Mouse (Mus musculus) heart, postnatal 0 days (tissue): ENCODE results near the gene Il6. TPM values are rescaled to one million over a fixed set of nuclear protein-coding genes. Genes with fewer than 3 reads are reported as not detected.
"Not testable (repeated sequence)": the region's sequence is repeated elsewhere in the genome, so short reads cannot be mapped to it uniquely, and the experiment has no call there.

Experiments
- ATAC-seq: fragments of 200-750 bp; cut with Nextera tagmentation; 2 replicates; pipeline ENCODE4 v1.8.0; 2017; ENCODE audit warnings: low read depth, moderate number of reproducible peaks, moderate library complexity; ENCODE audit not compliant: insufficient read depth
- DNase-seq: peaks from one replicate; pipeline ENCODE4 v3.0.0-alpha.2; 2016; ENCODE audit warnings: low spot score
- H3K27ac ChIP-seq: fragments of 300-500 bp; sonication (generic); 2 replicates; pipeline ENCODE4 v1.5.1; 2014; ENCODE audit warnings: low read depth, mild to moderate bottlenecking
- H3K27me3 ChIP-seq: fragments of 300-500 bp; sonication (generic); 2 replicates; pipeline ENCODE4 v1.6.1; 2014; ENCODE audit warnings: low read length, mixed read lengths; ENCODE audit not compliant: control insufficient read depth, insufficient read depth
- H3K36me3 ChIP-seq: fragments of 300-500 bp; sonication (generic); replicated peaks from 2 replicates; pipeline ENCODE4 v1.6.1; 2014; ENCODE audit warnings: low read length, mixed read lengths; ENCODE audit not compliant: control insufficient read depth, insufficient read depth
- H3K4me1 ChIP-seq: fragments of 300-500 bp; sonication (generic); 2 replicates; pipeline ENCODE4 v1.6.1; 2014; ENCODE audit warnings: antibody characterized with exemption; ENCODE audit not compliant: control insufficient read depth, insufficient read depth
- H3K4me2 ChIP-seq: fragments of 300-500 bp; sonication (generic); 2 replicates; pipeline ENCODE4 v1.6.1; 2014; ENCODE audit warnings: low read depth, mild to moderate bottlenecking, low read length, moderate library complexity
- H3K4me3 ChIP-seq: fragments of 300-500 bp; sonication (generic); 2 replicates; pipeline ENCODE4 v1.5.1; 2014; ENCODE audit warnings: low read depth, low read length
- H3K9ac ChIP-seq: fragments of 300-500 bp; sonication (generic); replicated peaks from 2 replicates; pipeline ENCODE4 v1.6.1; 2014; ENCODE audit warnings: low read depth, low read length, mixed read lengths
- H3K9me3 ChIP-seq: fragments of 300-500 bp; sonication (generic); replicated peaks from 2 replicates; pipeline ENCODE4 v1.6.1; 2016; ENCODE audit warnings: low read length; ENCODE audit not compliant: control insufficient read depth
- CTCF ChIP-seq: IDR thresholded peaks from 2 replicates; pipeline ENCODE4 v1.5.1; 2016; ENCODE audit warnings: antibody characterized with exemption, control low read depth, low read depth
- EP300 ChIP-seq: IDR thresholded peaks from 2 replicates; pipeline ENCODE4 v1.6.1; 2016; ENCODE audit warnings: antibody characterized with exemption, low read depth
- WGBS: fragments of 180-500 bp; shearing (Covaris S2); extraction: QIAGEN DNeasy Blood & Tissue Kit; methylation state at CpG from one replicate; pipeline ENCODE4 v1.1.7; 2014; 5-methylcytosine and 5-hydroxymethylcytosine counted together
- polyA plus RNA-seq: library from polyadenylated mRNA; unstranded; fragments of >200 nt; fragmentation: Nextera tagmentation; extraction: Ambion mirVana; gene quantifications from 2 replicates; pipeline ENCODE4 v1.2.1, GENCODE M21; 2015
- total RNA-seq: library from RNA; depleted of rRNA; stranded (reverse); fragments of >200 nt; gene quantifications from 2 replicates; pipeline ENCODE4 v1.2.3, GENCODE M21; 2014; ENCODE audit warnings: low replicate concordance; rRNA removed

The Il6 gene
- total and polyA plus RNA-seq, 2 experiments from 2014 or later: 0.64 TPM; not detected in 1

- H3K27me3 ChIP-seq, H3K27ac ChIP-seq, H3K36me3 ChIP-seq, DNase-seq, H3K4me2 ChIP-seq, H3K9ac ChIP-seq, ATAC-seq, H3K4me3 ChIP-seq, H3K4me1 ChIP-seq, H3K9me3 ChIP-seq: not testable (repeated sequence)
- WGBS: 35% methylated on average over 5 of the region's 5 CpGs
Observed at GRCm38 (mm10) chr5:30039324-30039723, 26.4 kb downstream of the Il6 start.

GRCm38 (mm10) chr5:30039841-30040240 is 26.9 kb downstream of the Il6 start:
- not testable (repeated sequence) for H3K36me3 ChIP-seq, H3K4me1 ChIP-seq, H3K4me2 ChIP-seq, H3K4me3 ChIP-seq, ATAC-seq, DNase-seq, H3K27me3 ChIP-seq, H3K9ac ChIP-seq, H3K9me3 ChIP-seq, H3K27ac ChIP-seq
- 67% methylated on average over 4 of the region's 4 CpGs for WGBS

GRCm38 (mm10) chr5:30058216-30058731 is 45.4 kb downstream of the Il6 start:
- Histone ChIP-seq H3K36me3 (peaks cover 29% of the 10 kb centered on the region), H3K27me3 (no peaks in the 10 kb centered on the region), H3K27ac (no peak overlapping the region), H3K4me3 (no peak overlapping the region), H3K4me2 (no peak overlapping the region), H3K9me3 (no peaks in the 10 kb centered on the region), H3K4me1 (no peaks in the 10 kb centered on the region), H3K9ac (no peak overlapping the region)
- 82% methylated on average over 6 of the region's 6 CpGs for WGBS
- ATAC-seq (no peak), DNase-seq (no peak)
- no peak for TF ChIP-seq EP300
- no peak for TF ChIP-seq CTCF

- not testable (repeated sequence) for H3K27ac ChIP-seq, ATAC-seq, H3K4me1 ChIP-seq, H3K4me3 ChIP-seq, H3K4me2 ChIP-seq, DNase-seq, H3K27me3 ChIP-seq, H3K9me3 ChIP-seq, H3K9ac ChIP-seq
- H3K36me3 ChIP-seq: peaks cover 42% of the 10 kb centered on the region
- 76% methylated on average over 5 of the region's 5 CpGs for WGBS
Observed at GRCm38 (mm10) chr5:30059607-30060006, 46.7 kb downstream of the Il6 start.

- peaks cover 64% of the 10 kb centered on the region for H3K36me3 ChIP-seq
- DNase-seq: no peak
- WGBS: 87% methylated on average over 6 of the region's 6 CpGs
Observed at GRCm38 (mm10) chr5:30067726-30068125, 54.8 kb downstream of the Il6 start.

More at GRCm38 (mm10) chr5:30067726-30068125, 54.8 kb downstream of the Il6 start:
- TF ChIP-seq CTCF (no peak), EP300 (no peak)
- no peak for ATAC-seq
- H3K9ac ChIP-seq: no peak overlapping the region
- no peaks in the 10 kb centered on the region for H3K27me3 ChIP-seq
- H3K27ac ChIP-seq: no peak overlapping the region
- no peaks in the 10 kb centered on the region for H3K9me3 ChIP-seq
- no peak overlapping the region for H3K4me2 ChIP-seq
- no peak overlapping the region for H3K4me3 ChIP-seq
- H3K4me1 ChIP-seq: 0 out of 2 replicates have a peak, but pooled peaks cover 9% of the 10 kb centered on the region

Other genes starting within 250 kb of the Il6 start
- 14.7 and 27.6 TPM in 2 replicates for gene Tyms, start 60.5 kb downstream of the Il6 start, total RNA-seq
- gene Tyms, start 60.5 kb downstream of the Il6 start, polyA plus RNA-seq: 48.1 and 50.0 TPM in 2 replicates
- 0.70 TPM in 1 of 2 replicates, not detected in the other for gene Garem2, start 92.0 kb downstream of the Il6 start, total RNA-seq
- 0.12 and 0.14 TPM in 2 replicates for gene Garem2, start 92.0 kb downstream of the Il6 start, polyA plus RNA-seq
- not detected in 2 replicates for gene 3110082J24Rik, start 93.0 kb downstream of the Il6 start, total RNA-seq
- gene 3110082J24Rik, start 93.0 kb downstream of the Il6 start, polyA plus RNA-seq: not detected in 2 replicates
- gene Hadha, start 142.0 kb downstream of the Il6 start, total RNA-seq: 368 and 497 TPM in 2 replicates
- 722 and 748 TPM in 2 replicates for gene Hadha, start 142.0 kb downstream of the Il6 start, polyA plus RNA-seq
- 669 and 1,098 TPM in 2 replicates for gene Hadhb, start 142.1 kb downstream of the Il6 start, total RNA-seq
- 1,207 and 1,270 TPM in 2 replicates for gene Hadhb, start 142.1 kb downstream of the Il6 start, polyA plus RNA-seq
- gene Adgrf3, start 192.6 kb downstream of the Il6 start, total RNA-seq: 0.08 and 0.43 TPM in 2 replicates
- gene Adgrf3, start 192.6 kb downstream of the Il6 start, polyA plus RNA-seq: 0.23 and 0.60 TPM in 2 replicates
- gene Selenoi, start 219.5 kb downstream of the Il6 start, total RNA-seq: 49.1 and 76.1 TPM in 2 replicates
- 7.3 and 9.4 TPM in 2 replicates for gene Selenoi, start 219.5 kb downstream of the Il6 start, polyA plus RNA-seq